24 mouse cellular contexts compared by ENCODE assay signal in genomic region chr11:59497747-59498146, GRCm38 (mm10). TPM values are rescaled to one million over a fixed set of nuclear protein-coding genes. Genes with fewer than 3 reads are reported as not detected.
DNase-seq lines count a peak whose midpoint lies in the region; ATAC-seq and TF ChIP-seq lines count a peak whose summit lies in the region.
"Had no signal": no experiment of that assay in that cellular context is flagged by ENCODE, and none has a peak within 500 bp of the region (broad histone marks: within the 10 kb centered on the region; RNA-seq: fewer than 3 reads in every experiment).

No protein-coding gene starts in this region.

- 92% methylated on average over 7 of the region's 7 CpGs for whole genome bisulfite sequencing in intestine, postnatal 0 days
- 89% methylated on average over 7 of the region's 7 CpGs for WGBS in intestine, embryonic 16.5 days

- no peak overlapping the region for H3K27ac ChIP-seq in intestine, postnatal 0 days (ENCODE audit: low read depth, low read length)
- no peak overlapping the region for H3K27ac ChIP-seq in intestine, embryonic 16.5 days (ENCODE audit: low read length)
- no peak overlapping the region for H3K27ac ChIP-seq in testis, adult 2 months (ENCODE audit: control insufficient read depth, insufficient read depth, low read depth, low read length)
- peak overlapping the region; percentile 90 for H3K27ac ChIP-seq in bone marrow macrophage, adult 2 months (ENCODE audit: insufficient read depth, low read depth, low read length)
- H3K27ac ChIP-seq: heart, embryonic 10.5 days; hindbrain, embryonic 12.5 days; liver, embryonic 13.5 days; midbrain, embryonic 13.5 days had no signal

- no peaks in the 10 kb centered on the region for H3K27me3 ChIP-seq in intestine, postnatal 0 days (replicated peaks; ENCODE audit: control insufficient read depth, insufficient read depth, low read length)
- H3K27me3 ChIP-seq in intestine, embryonic 16.5 days (replicated peaks; ENCODE audit: control insufficient read depth, insufficient read depth, low read length): no peaks in the 10 kb centered on the region
- H3K27me3 ChIP-seq in testis, adult 2 months (ENCODE audit: control insufficient read depth, insufficient read depth, low read length): no peaks in the 10 kb centered on the region
- H3K27me3 ChIP-seq: hindbrain, embryonic 12.5 days; liver, embryonic 13.5 days; midbrain, embryonic 13.5 days had no signal

- TF ChIP-seq CTCF in intestine, postnatal 0 days (IDR thresholded peaks at IDR 0.05; ENCODE audit: low read depth): peak; percentile 26; the same call in 1 of the 2 replicates
- TF ChIP-seq CTCF in testis, adult 2 months (IDR thresholded peaks at IDR 0.05; ENCODE audit: control insufficient read depth, insufficient read depth, insufficient replicate concordance, low read depth, low read length): 0 out of 2 replicates have a peak, but pooled peaks have one; percentile 7
- no peak for TF ChIP-seq CTCF in bone marrow macrophage, adult 2 months (IDR thresholded peaks at IDR 0.05; ENCODE audit: low read depth, low read length)

- no peak overlapping the region for H3K9ac ChIP-seq in intestine, postnatal 0 days (ENCODE audit: low read depth, low read length)
- no peak overlapping the region for H3K9ac ChIP-seq in intestine, embryonic 16.5 days (ENCODE audit: low read depth, low read length)
- H3K9ac ChIP-seq: hindbrain, embryonic 12.5 days; liver, embryonic 13.5 days; midbrain, embryonic 13.5 days had no signal

- no peak overlapping the region for H3K4me3 ChIP-seq in intestine, postnatal 0 days (ENCODE audit: low read depth, low read length)
- H3K4me3 ChIP-seq in intestine, embryonic 16.5 days (ENCODE audit: low read length): no peak overlapping the region
- no peak overlapping the region for H3K4me3 ChIP-seq in testis, adult 2 months (ENCODE audit: control insufficient read depth, low read depth, low read length)
- H3K4me3 ChIP-seq in bone marrow macrophage, adult 2 months (ENCODE audit: insufficient read depth, low read length): no peak overlapping the region
- H3K4me3 ChIP-seq: heart, embryonic 10.5 days; hindbrain, embryonic 12.5 days; liver, embryonic 13.5 days; midbrain, embryonic 13.5 days; myocyte had no signal

- no peaks in the 10 kb centered on the region for H3K9me3 ChIP-seq in intestine, postnatal 0 days (ENCODE audit: control insufficient read depth)
- H3K9me3 ChIP-seq in intestine, embryonic 16.5 days (ENCODE audit: control insufficient read depth, low read length): no peaks in the 10 kb centered on the region
- H3K9me3 ChIP-seq: heart, embryonic 10.5 days; hindbrain, embryonic 12.5 days; liver, embryonic 13.5 days; midbrain, embryonic 13.5 days had no signal

- no peak for TF ChIP-seq POLR2A in testis, adult 2 months (IDR thresholded peaks at IDR 0.05; ENCODE audit: control insufficient read depth, low read depth, low read length)
- no peak for TF ChIP-seq POLR2A in bone marrow macrophage, adult 2 months (IDR thresholded peaks at IDR 0.05; ENCODE audit: borderline replicate concordance, low read depth, low read length)

- no peak for ATAC-seq in intestine, postnatal 0 days
- no peak for ATAC-seq in intestine, embryonic 16.5 days
- ATAC-seq in frontal cortex, adult (ENCODE audit: low TSS enrichment): no peak
- ATAC-seq: activated CD4-positive, CD25-positive, alpha-beta regulatory T cell, adult 4 months; inflammation-experienced regulatory T-cells, adult 6 months; midbrain, embryonic 13.5 days had no signal

- H3K4me1 ChIP-seq in intestine, postnatal 0 days (replicated peaks; ENCODE audit: control insufficient read depth, insufficient read depth, low read length): no peaks in the 10 kb centered on the region
- H3K4me1 ChIP-seq in intestine, embryonic 16.5 days (ENCODE audit: control insufficient read depth, insufficient read depth, low read length): no peaks in the 10 kb centered on the region
- no peaks in the 10 kb centered on the region for H3K4me1 ChIP-seq in testis, adult 2 months (ENCODE audit: control insufficient read depth, insufficient read depth, low read length)
- H3K4me1 ChIP-seq in bone marrow macrophage, adult 2 months (ENCODE audit: control insufficient read depth, insufficient read depth, low read length): peaks cover 33% of the 10 kb centered on the region
- H3K4me1 ChIP-seq: heart, embryonic 10.5 days; hindbrain, embryonic 12.5 days; liver, embryonic 13.5 days; midbrain, embryonic 13.5 days had no signal

- peaks cover 91% of the 10 kb centered on the region for H3K36me3 ChIP-seq in intestine, postnatal 0 days (ENCODE audit: control insufficient read depth, insufficient read depth)
- H3K36me3 ChIP-seq in intestine, embryonic 16.5 days (ENCODE audit: control insufficient read depth, insufficient read depth, low read length): peaks cover 28% of the 10 kb centered on the region
- peaks cover 2% of the 10 kb centered on the region for H3K36me3 ChIP-seq in testis, adult 2 months (ENCODE audit: control insufficient read depth, insufficient read depth, low read length)

- DNase-seq in testis, postnatal 14 days (ENCODE audit: low spot score): no peak
- no peak for DNase-seq in embryo, embryonic 9.5 days (ENCODE audit: extremely low spot score)
- DNase-seq: adrenal gland, postnatal 10 days; cerebellum, adult 11 months; cerebellum, postnatal 14 days; gastrocnemius, postnatal 25 days; heart, postnatal 10 days; kidney, adult 9 months; kidney, postnatal 25 days; layer of hippocampus, adult 9-11 months; liver, embryonic 13.5 days; thymus, postnatal 4 days had no signal

- no peak overlapping the region for H3K4me2 ChIP-seq in intestine, postnatal 0 days (replicated peaks; ENCODE audit: low read depth)
- no peak overlapping the region for H3K4me2 ChIP-seq in intestine, embryonic 16.5 days (ENCODE audit: low read depth, low read length)
- H3K4me2 ChIP-seq: hindbrain, embryonic 12.5 days; liver, embryonic 13.5 days; midbrain, embryonic 13.5 days had no signal

RNA-seq across cellular contexts. Expression of gene Zfp867, which starts 25.5 kb away (rescaled TPM):
- polyA plus RNA-seq in intestine, postnatal 0 days (2015; fragmentation: Nextera tagmentation; extraction: Ambion mirVana): 1.8 and 2.1 TPM in 2 replicates
- 4.3 and 4.6 TPM in 2 replicates for polyA plus RNA-seq in intestine, embryonic 16.5 days (2015; fragmentation: Nextera tagmentation; extraction: Ambion mirVana)
- polyA plus RNA-seq in testis, adult 2 months (2012; rRNA removed): 1.1 and 1.4 TPM in 2 replicates
- polyA plus RNA-seq in bone marrow macrophage, adult 2 months (2012; ENCODE audit: insufficient read depth, insufficient read length, missing spikeins): 2.1 and 2.3 TPM in 2 replicates

RNA-seq across cellular contexts. Expression of gene Zkscan17, which starts 28.8 kb away (rescaled TPM):
- polyA plus RNA-seq in intestine, postnatal 0 days (2015; fragmentation: Nextera tagmentation; extraction: Ambion mirVana): 5.4 and 6.2 TPM in 2 replicates
- polyA plus RNA-seq in intestine, embryonic 16.5 days (2015; fragmentation: Nextera tagmentation; extraction: Ambion mirVana): 13.8 and 14.7 TPM in 2 replicates
- polyA plus RNA-seq in testis, adult 2 months (2012; rRNA removed): 75.9 and 80.8 TPM in 2 replicates
- polyA plus RNA-seq in bone marrow macrophage, adult 2 months (2012; ENCODE audit: insufficient read depth, insufficient read length, missing spikeins): 20.2 and 24.1 TPM in 2 replicates

RNA-seq across cellular contexts. Expression of gene Nlrp3, which starts 43.6 kb away (rescaled TPM):
- polyA plus RNA-seq in intestine, postnatal 0 days (2015; fragmentation: Nextera tagmentation; extraction: Ambion mirVana): 0.14 and 0.17 TPM in 2 replicates
- polyA plus RNA-seq in intestine, embryonic 16.5 days (2015; fragmentation: Nextera tagmentation; extraction: Ambion mirVana): 0.35 and 0.51 TPM in 2 replicates
- polyA plus RNA-seq in testis, adult 2 months (2012; rRNA removed): 0.09 and 0.11 TPM in 2 replicates
- 50.6 and 52.3 TPM in 2 replicates for polyA plus RNA-seq in bone marrow macrophage, adult 2 months (2012; ENCODE audit: insufficient read depth, insufficient read length, missing spikeins)
- polyA plus RNA-seq: activated CD4-positive, CD25-positive, alpha-beta regulatory T cell, adult 4 months; inflammation-experienced regulatory T-cells, adult 6 months; limb, embryonic 11.5 days had no signal

RNA-seq across cellular contexts. Expression of gene Snap47, which starts 46.8 kb away (rescaled TPM):
- polyA plus RNA-seq in intestine, postnatal 0 days (2015; fragmentation: Nextera tagmentation; extraction: Ambion mirVana): 37.3 and 39.6 TPM in 2 replicates
- polyA plus RNA-seq in intestine, embryonic 16.5 days (2015; fragmentation: Nextera tagmentation; extraction: Ambion mirVana): 74.4 and 76.8 TPM in 2 replicates
- polyA plus RNA-seq in testis, adult 2 months (2012; rRNA removed): 22.6 and 25.8 TPM in 2 replicates
- 17.1 and 18.0 TPM in 2 replicates for polyA plus RNA-seq in bone marrow macrophage, adult 2 months (2012; ENCODE audit: insufficient read depth, insufficient read length, missing spikeins)

RNA-seq across cellular contexts. Expression of gene Jmjd4, which starts 47.9 kb away (rescaled TPM):
- polyA plus RNA-seq in intestine, postnatal 0 days (2015; fragmentation: Nextera tagmentation; extraction: Ambion mirVana): 4.1 and 4.4 TPM in 2 replicates
- polyA plus RNA-seq in intestine, embryonic 16.5 days (2015; fragmentation: Nextera tagmentation; extraction: Ambion mirVana): 7.4 and 8.1 TPM in 2 replicates
- 2.8 and 3.0 TPM in 2 replicates for polyA plus RNA-seq in testis, adult 2 months (2012; rRNA removed)
- 3.2 and 3.3 TPM in 2 replicates for polyA plus RNA-seq in bone marrow macrophage, adult 2 months (2012; ENCODE audit: insufficient read depth, insufficient read length, missing spikeins)

Comparison
In these comparisons a context has a peak if more than half of its experiments do, and no peak if none do; other contexts are left out.
1. RNA of gene Nlrp3, which starts 43.6 kb away (polyA plus RNA-seq): 50.6 to 52.3 TPM in bone marrow macrophage, adult 2 months; 0.35 to 0.51 TPM in intestine, embryonic 16.5 days, 0.14 to 0.17 TPM in intestine, postnatal 0 days and 0.09 to 0.11 TPM in testis, adult 2 months; every median in the first group is over 10 times any median in the second.